Mouse (Mus musculus) retina, postnatal 7 days (tissue): ENCODE measurements around the gene Cd160.

Experiments
- DNase-seq: peaks from one replicate; pipeline ENCODE4 v3.0.0-alpha.2; 2012; ENCODE audit warnings: low read depth, low spot score

Gene Cd160

GRCm38 (mm10) chr3:96828984-96829383, at the start of gene Cd160, which contains the start of gene Pdzk1:
TSS of gene Cd160 (minus strand) at chr3:96829351.
TSS of gene Pdzk1 (plus strand) at chr3:96829284.
- DNase-seq, result no peak

GRCm38 (mm10) chr3:96874808-96875571, 45.8 kb upstream of the Cd160 start:
- DNase-seq, result no peak

- DNase-seq, result no peak
Observed at GRCm38 (mm10) chr3:96872501-96872900, 43.4 kb upstream of the Cd160 start.

GRCm38 (mm10) chr3:96871070-96871469, 41.9 kb upstream of the Cd160 start:
- no peak for DNase-seq

GRCm38 (mm10) chr3:96870270-96870669, 41.1 kb upstream of the Cd160 start:
- DNase-seq, result no peak

GRCm38 (mm10) chr3:96869091-96869490, 39.9 kb upstream of the Cd160 start:
- DNase-seq, result no peak

- DNase-seq, result no peak
Observed at GRCm38 (mm10) chr3:96868566-96868965, 39.4 kb upstream of the Cd160 start.

- DNase-seq, result no peak
Observed at GRCm38 (mm10) chr3:96867863-96868262, 38.7 kb upstream of the Cd160 start.

GRCm38 (mm10) chr3:96860498-96860897, 31.3 kb upstream of the Cd160 start:
- DNase-seq, result no peak

GRCm38 (mm10) chr3:96855833-96856232, 26.7 kb upstream of the Cd160 start:
- no peak for DNase-seq

GRCm38 (mm10) chr3:96854376-96854775, 25.2 kb upstream of the Cd160 start:
- DNase-seq, result no peak

- DNase-seq, result no peak
Observed at GRCm38 (mm10) chr3:96852561-96852960, 23.4 kb upstream of the Cd160 start.

- DNase-seq, result no peak
Observed at GRCm38 (mm10) chr3:96849168-96849727, 20.1 kb upstream of the Cd160 start.

GRCm38 (mm10) chr3:96848470-96848869, 19.3 kb upstream of the Cd160 start:
- no peak for DNase-seq

GRCm38 (mm10) chr3:96847661-96848060, 18.5 kb upstream of the Cd160 start:
- DNase-seq, result no peak

- no peak for DNase-seq
Observed at GRCm38 (mm10) chr3:96846985-96847384, 17.8 kb upstream of the Cd160 start.

GRCm38 (mm10) chr3:96845806-96846205, 16.7 kb upstream of the Cd160 start:
- DNase-seq, result no peak

- DNase-seq, result no peak
Observed at GRCm38 (mm10) chr3:96845191-96845590, 16.0 kb upstream of the Cd160 start.

GRCm38 (mm10) chr3:96838996-96839645, 10.0 kb upstream of the Cd160 start:
- no peak for DNase-seq

- no peak for DNase-seq
Observed at GRCm38 (mm10) chr3:96836414-96836813, 7.3 kb upstream of the Cd160 start.

GRCm38 (mm10) chr3:96834587-96835348, 5.6 kb upstream of the Cd160 start:
- DNase-seq, result no peak

- no peak for DNase-seq
Observed at GRCm38 (mm10) chr3:96832930-96833329, 3.8 kb upstream of the Cd160 start.
